Mouse (Mus musculus): ENCODE data around the gene Sirt7. TPM values are rescaled to one million over a fixed set of nuclear protein-coding genes. Genes with fewer than 3 reads are reported as not detected.

The Sirt7 gene
- total and polyA plus RNA-seq, 2 experiments from 2014 or later: 31.3 to 36.0 TPM

DNA sequence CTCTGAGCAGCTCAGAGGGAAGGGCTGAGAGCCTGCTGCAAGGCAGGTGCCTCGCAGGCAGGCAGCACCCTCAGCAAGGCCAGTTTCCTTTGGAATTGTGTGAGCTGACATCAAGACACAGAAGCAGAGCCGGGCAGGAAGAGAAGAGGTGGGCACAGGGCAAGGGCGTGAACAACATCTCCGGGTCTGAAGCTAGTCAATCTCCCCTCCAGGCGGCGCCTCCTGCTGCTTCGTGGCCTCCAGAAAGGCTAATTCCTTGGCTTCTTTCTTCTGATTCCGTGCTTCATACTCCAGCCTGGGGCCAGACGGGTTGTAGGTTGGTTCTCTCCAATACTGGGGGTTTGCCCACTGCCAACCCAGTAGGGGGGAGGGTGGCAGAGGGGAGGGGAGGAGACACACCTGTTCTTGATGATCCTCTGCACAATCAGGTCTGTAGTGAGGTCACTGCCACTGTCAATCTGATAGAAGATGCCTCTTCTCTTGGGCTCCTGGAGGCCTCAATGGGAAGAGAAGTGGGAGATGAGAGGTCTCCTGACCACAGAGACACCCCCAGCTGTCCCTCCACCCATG is 14.5 kb downstream of the Sirt7 start:
- no peaks in the 10 kb centered on the region for H3K27me3 ChIP-seq (ENCODE audit: insufficient read depth, low read length)
- ATAC-seq (ENCODE audit: low FRiP score): no peak
- H3K4me3 ChIP-seq (ENCODE audit: low read depth, low read length): no peak overlapping the region
- no peak overlapping the region for H3K9ac ChIP-seq (replicated peaks; ENCODE audit: low read length, poor library complexity, severe bottlenecking)
- H3K4me1 ChIP-seq (ENCODE audit: insufficient read depth, low read length): no peaks in the 10 kb centered on the region
- peaks cover 47% of the 10 kb centered on the region for H3K36me3 ChIP-seq (ENCODE audit: insufficient read depth, low read length)
- H3K9me3 ChIP-seq (ENCODE audit: low read length): no peaks in the 10 kb centered on the region
- WGBS: 79% methylated on average over 9 of the region's 9 CpGs
- H3K27ac ChIP-seq (ENCODE audit: low read depth, low read length): no peak overlapping the region
- H3K4me2 ChIP-seq (ENCODE audit: low read depth, low read length, poor library complexity, severe bottlenecking): no peak overlapping the region
- TF ChIP-seq CTCF (IDR thresholded peaks at IDR 0.05): no peak
- DNase-seq (ENCODE audit: low spot score): no peak

DNA sequence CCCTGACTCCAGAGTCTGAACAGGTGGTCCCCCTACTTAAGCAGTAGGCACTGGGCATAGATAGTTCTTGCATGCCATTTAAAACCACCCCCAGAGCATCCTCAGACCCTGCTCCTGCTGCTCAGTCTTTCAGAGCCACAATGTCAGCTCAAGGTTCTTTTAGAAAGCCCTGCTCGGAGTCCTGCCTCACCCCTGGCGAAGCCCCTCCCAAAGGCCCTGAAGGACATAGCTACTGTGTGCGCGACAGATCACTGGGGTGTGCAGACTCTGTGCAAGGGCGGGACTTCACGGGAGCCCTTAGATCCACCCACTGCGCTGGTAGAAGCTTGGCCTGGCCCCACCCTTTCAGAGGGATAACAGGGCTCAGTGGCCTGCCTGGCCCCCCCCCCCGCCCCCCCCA is 15.8 kb downstream of the Sirt7 start:
- TF ChIP-seq CTCF (IDR thresholded peaks at IDR 0.05): no peak
- Histone ChIP-seq H3K27ac (ENCODE audit: low read depth, low read length) (no peak overlapping the region), H3K9ac (replicated peaks; ENCODE audit: low read length, poor library complexity, severe bottlenecking) (no peak overlapping the region), H3K9me3 (ENCODE audit: low read length) (no peaks in the 10 kb centered on the region), H3K4me2 (ENCODE audit: low read depth, low read length, poor library complexity, severe bottlenecking) (no peak overlapping the region), H3K4me3 (ENCODE audit: low read depth, low read length) (no peak overlapping the region), H3K27me3 (ENCODE audit: insufficient read depth, low read length) (no peaks in the 10 kb centered on the region), H3K4me1 (ENCODE audit: insufficient read depth, low read length) (no peaks in the 10 kb centered on the region), H3K36me3 (ENCODE audit: insufficient read depth, low read length) (peaks cover 59% of the 10 kb centered on the region)
- DNase-seq (ENCODE audit: low spot score) (no peak), ATAC-seq (ENCODE audit: low FRiP score) (no peak)
- 38% methylated on average over 7 of the region's 8 CpGs for WGBS

DNA sequence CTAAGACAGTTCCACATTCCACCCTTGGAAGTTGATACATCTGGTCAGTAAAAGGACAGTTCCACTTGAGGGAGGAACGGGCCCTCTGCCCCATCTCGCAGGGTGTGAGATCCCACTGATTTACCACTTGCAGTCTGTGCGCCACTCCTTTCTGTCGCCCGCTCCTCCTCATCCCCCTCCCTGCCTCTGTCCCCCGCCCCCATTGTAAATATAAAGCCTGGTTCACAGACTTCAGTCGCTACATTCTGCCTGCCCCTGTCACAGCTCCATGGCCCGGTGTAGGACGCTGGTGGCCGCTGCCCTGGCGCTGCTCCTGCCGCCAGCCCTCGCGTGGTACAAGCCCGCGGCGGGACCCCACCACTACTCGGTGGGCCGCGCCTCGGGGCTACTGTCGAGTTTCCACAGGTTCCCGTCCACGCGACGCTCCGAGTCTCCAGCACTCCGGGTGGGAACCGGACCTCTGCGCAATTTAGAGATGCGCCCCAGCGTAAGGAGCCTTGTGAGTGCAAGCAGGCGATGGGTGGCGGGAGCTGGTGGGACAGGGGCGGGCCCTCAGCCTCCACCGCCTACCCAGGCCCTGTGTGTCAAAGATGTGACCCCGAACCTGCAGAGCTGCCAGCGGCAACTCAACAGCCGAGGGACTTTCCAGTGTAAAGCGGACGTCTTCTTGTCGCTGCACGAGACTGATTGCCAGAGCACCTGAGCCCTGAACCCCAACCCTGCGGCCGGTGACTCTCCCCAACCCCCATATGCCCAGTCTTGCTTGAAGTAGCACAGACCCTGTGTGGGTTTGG is 16.6 kb downstream of the Sirt7 start, which contains the start of gene Npb:
TSS of gene Npb (plus strand) at position 237 of the 794 bp plus-strand sequence.
- H3K27ac ChIP-seq (ENCODE audit: low read depth, low read length): no peak within 1 kb of the TSS
- no peak for TF ChIP-seq CTCF (IDR thresholded peaks at IDR 0.05)
- DNase-seq (ENCODE audit: low spot score): no peak
- WGBS: 9% methylated on average over 45 of the region's 45 CpGs
- no peaks in the 10 kb centered on the region for H3K27me3 ChIP-seq (ENCODE audit: insufficient read depth, low read length)
- peaks cover 59% of the 10 kb centered on the region for H3K36me3 ChIP-seq (ENCODE audit: insufficient read depth, low read length)
- H3K9ac ChIP-seq (replicated peaks; ENCODE audit: low read length, poor library complexity, severe bottlenecking): 0 out of 2 replicates have a peak within 1 kb of the TSS, but pooled peaks have one; percentile 33
- no peaks in the 10 kb centered on the region for H3K4me1 ChIP-seq (ENCODE audit: insufficient read depth, low read length)
- H3K9me3 ChIP-seq (ENCODE audit: low read length): no peaks in the 10 kb centered on the region
- ATAC-seq (ENCODE audit: low FRiP score): no peak
- peak within 1 kb of the TSS; percentile 33 for H3K4me2 ChIP-seq (ENCODE audit: low read depth, low read length, poor library complexity, severe bottlenecking)
- no peak within 1 kb of the TSS for H3K4me3 ChIP-seq (ENCODE audit: low read depth, low read length)

DNA sequence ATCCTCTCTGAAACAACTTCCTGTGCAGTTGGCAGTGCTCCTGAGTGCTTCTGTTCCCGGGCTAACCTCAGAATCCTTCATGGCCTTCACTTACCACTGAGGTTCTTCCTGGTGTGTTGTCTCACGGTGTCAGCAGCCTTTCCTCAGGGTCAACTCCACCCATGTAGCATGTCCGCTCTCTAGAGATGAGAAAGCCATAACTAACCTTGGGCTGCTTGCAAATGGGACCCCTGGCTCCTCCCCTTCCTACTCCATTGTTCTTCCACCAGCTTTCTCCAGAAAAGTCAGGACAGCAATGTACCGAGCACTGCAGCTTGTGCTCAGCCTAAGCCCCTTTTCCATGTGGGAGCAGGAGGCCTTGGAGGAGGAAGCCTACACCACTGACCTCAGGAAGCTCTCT is 18.3 kb downstream of the Sirt7 start:
- Histone ChIP-seq H3K9ac (replicated peaks; ENCODE audit: low read length, poor library complexity, severe bottlenecking) (no peak overlapping the region), H3K4me2 (ENCODE audit: low read depth, low read length, poor library complexity, severe bottlenecking) (no peak overlapping the region), H3K27ac (ENCODE audit: low read depth, low read length) (no peak overlapping the region), H3K9me3 (ENCODE audit: low read length) (no peaks in the 10 kb centered on the region), H3K4me1 (ENCODE audit: insufficient read depth, low read length) (no peaks in the 10 kb centered on the region), H3K4me3 (ENCODE audit: low read depth, low read length) (no peak overlapping the region), H3K36me3 (ENCODE audit: insufficient read depth, low read length) (peaks cover 57% of the 10 kb centered on the region), H3K27me3 (ENCODE audit: insufficient read depth, low read length) (no peaks in the 10 kb centered on the region)
- ATAC-seq (ENCODE audit: low FRiP score): no peak
- no peak for DNase-seq (ENCODE audit: low spot score)
- TF ChIP-seq CTCF (IDR thresholded peaks at IDR 0.05): no peak
- WGBS: 76% methylated on average over 4 of the region's 4 CpGs

DNA sequence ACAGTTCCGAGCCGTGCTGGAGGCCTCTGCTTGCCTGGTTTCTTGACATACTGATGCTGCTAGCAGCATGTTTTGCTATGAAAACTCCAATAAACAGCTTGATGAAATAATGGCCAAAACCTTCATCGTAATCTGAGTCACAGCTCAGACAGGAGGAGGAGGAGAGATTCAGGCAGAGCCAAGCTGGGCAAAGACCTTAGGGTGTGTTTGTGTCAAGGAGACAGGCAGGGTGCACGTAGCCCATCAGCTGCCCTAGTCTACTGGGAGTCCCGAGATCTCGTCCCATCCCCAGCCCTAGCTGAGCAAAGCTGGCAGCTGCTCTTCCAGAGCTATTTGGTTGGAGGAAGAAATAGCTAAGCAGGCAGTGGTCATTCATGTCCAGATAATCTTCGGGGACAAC is 19.4 kb downstream of the Sirt7 start:
- no peak overlapping the region for H3K27ac ChIP-seq (ENCODE audit: low read depth, low read length)
- 86% methylated on average over 7 of the region's 7 CpGs for WGBS
- H3K27me3 ChIP-seq (ENCODE audit: insufficient read depth, low read length): no peaks in the 10 kb centered on the region
- peaks cover 46% of the 10 kb centered on the region for H3K36me3 ChIP-seq (ENCODE audit: insufficient read depth, low read length)
- H3K9me3 ChIP-seq (ENCODE audit: low read length): no peaks in the 10 kb centered on the region
- H3K9ac ChIP-seq (replicated peaks; ENCODE audit: low read length, poor library complexity, severe bottlenecking): no peak overlapping the region
- ATAC-seq (ENCODE audit: low FRiP score): no peak
- no peak for DNase-seq (ENCODE audit: low spot score)
- no peak overlapping the region for H3K4me2 ChIP-seq (ENCODE audit: low read depth, low read length, poor library complexity, severe bottlenecking)
- no peak overlapping the region for H3K4me3 ChIP-seq (ENCODE audit: low read depth, low read length)
- no peak for TF ChIP-seq CTCF (IDR thresholded peaks at IDR 0.05)
- no peaks in the 10 kb centered on the region for H3K4me1 ChIP-seq (ENCODE audit: insufficient read depth, low read length)

DNA sequence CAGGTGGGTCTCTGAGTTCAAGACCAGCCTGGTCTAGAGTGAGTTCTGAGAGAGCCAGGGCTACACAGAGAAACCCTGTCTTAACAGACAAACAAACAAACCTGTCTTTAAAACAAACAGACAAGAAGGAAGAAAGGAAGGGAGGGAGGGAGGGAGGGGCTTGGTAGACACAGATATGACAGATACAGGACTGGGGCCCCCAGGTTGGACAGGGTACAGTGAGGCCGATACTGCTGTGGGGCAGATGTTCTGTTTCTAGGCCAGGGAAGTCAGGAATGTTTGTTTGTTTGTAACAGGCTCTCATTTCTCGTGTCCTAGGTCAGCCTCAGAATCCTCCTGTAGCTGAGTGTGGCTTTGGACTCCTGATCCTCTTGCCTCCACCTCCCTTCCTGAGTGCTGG is 21.5 kb downstream of the Sirt7 start:
- no peak overlapping the region for H3K4me2 ChIP-seq (ENCODE audit: low read depth, low read length, poor library complexity, severe bottlenecking)
- peaks cover 6% of the 10 kb centered on the region for H3K4me1 ChIP-seq (ENCODE audit: insufficient read depth, low read length)
- DNase-seq (ENCODE audit: low spot score): no peak
- ATAC-seq (ENCODE audit: low FRiP score): no peak
- H3K9me3 ChIP-seq (ENCODE audit: low read length): no peaks in the 10 kb centered on the region
- H3K9ac ChIP-seq (replicated peaks; ENCODE audit: low read length, poor library complexity, severe bottlenecking): no peak overlapping the region
- no peak overlapping the region for H3K4me3 ChIP-seq (ENCODE audit: low read depth, low read length)
- TF ChIP-seq CTCF (IDR thresholded peaks at IDR 0.05): no peak
- peaks cover 39% of the 10 kb centered on the region for H3K36me3 ChIP-seq (ENCODE audit: insufficient read depth, low read length)
- no peak overlapping the region for H3K27ac ChIP-seq (ENCODE audit: low read depth, low read length)
- H3K27me3 ChIP-seq (ENCODE audit: insufficient read depth, low read length): no peaks in the 10 kb centered on the region
- WGBS: 79% methylated on average over 2 of the region's 2 CpGs
